Mouse (Mus musculus) hindbrain, embryonic 16.5 days (tissue): ENCODE results near the gene Tmem35b. TPM values are rescaled to one million over a fixed set of nuclear protein-coding genes. Genes with fewer than 3 reads are reported as not detected.

Experiments
- ATAC-seq: fragments of 200-750 bp; cut with Nextera tagmentation; 2 replicates; pipeline ENCODE4 v1.8.0; 2017; ENCODE audit warnings: moderate TSS enrichment, moderate library complexity
- H3K27ac ChIP-seq: fragments of 300-500 bp; sonication (generic); 2 replicates; pipeline ENCODE4 v1.5.1; 2014; ENCODE audit warnings: low read depth, mild to moderate bottlenecking, control low read depth, low read length, moderate library complexity
- H3K27me3 ChIP-seq: fragments of 300-500 bp; sonication (generic); replicated peaks from 2 replicates; pipeline ENCODE4 v1.6.1; 2014; ENCODE audit warnings: low read length; ENCODE audit not compliant: control insufficient read depth, insufficient read depth
- H3K36me3 ChIP-seq: fragments of 300-500 bp; sonication (generic); 2 replicates; pipeline ENCODE4 v1.6.1; 2014; ENCODE audit warnings: mild to moderate bottlenecking, low read length, moderate library complexity, mixed read lengths; ENCODE audit not compliant: control insufficient read depth, insufficient read depth
- H3K4me1 ChIP-seq: fragments of 300-500 bp; sonication (generic); 2 replicates; pipeline ENCODE4 v1.6.1; 2014; ENCODE audit warnings: low read depth, low read length; ENCODE audit not compliant: control insufficient read depth, insufficient read depth
- H3K4me2 ChIP-seq: fragments of 300-500 bp; sonication (generic); 2 replicates; pipeline ENCODE4 v1.6.1; 2014; ENCODE audit warnings: mild to moderate bottlenecking, low read length, control low read depth, moderate library complexity
- H3K4me3 ChIP-seq: fragments of 300-500 bp; sonication (generic); 2 replicates; pipeline ENCODE4 v1.5.1; 2014; ENCODE audit warnings: mild to moderate bottlenecking, low read length, control low read depth, moderate library complexity
- H3K9ac ChIP-seq: fragments of 300-500 bp; sonication (generic); 2 replicates; pipeline ENCODE4 v1.6.1; 2014; ENCODE audit warnings: low read depth, mild to moderate bottlenecking, control low read depth, low read length, moderate library complexity
- H3K9me3 ChIP-seq: fragments of 300-500 bp; sonication (generic); 2 replicates; pipeline ENCODE4 v1.6.1; 2014; ENCODE audit warnings: mild to moderate bottlenecking, low read length, moderate library complexity; ENCODE audit not compliant: control insufficient read depth
- WGBS: fragments of 180-500 bp; shearing (Covaris S2); extraction: QIAGEN DNeasy Blood & Tissue Kit; methylation state at CpG from one replicate; pipeline ENCODE4 v1.1.7; 2014; 5-methylcytosine and 5-hydroxymethylcytosine counted together
- polyA plus RNA-seq: library from polyadenylated mRNA; unstranded; fragments of >200 nt; fragmentation: Nextera tagmentation; extraction: Ambion mirVana; gene quantifications from 2 replicates; pipeline ENCODE4 v1.2.1, GENCODE M21; 2015

Gene Tmem35b
- polyA plus RNA-seq, 1 experiment from 2014 or later, result 17.5 TPM

DNA sequence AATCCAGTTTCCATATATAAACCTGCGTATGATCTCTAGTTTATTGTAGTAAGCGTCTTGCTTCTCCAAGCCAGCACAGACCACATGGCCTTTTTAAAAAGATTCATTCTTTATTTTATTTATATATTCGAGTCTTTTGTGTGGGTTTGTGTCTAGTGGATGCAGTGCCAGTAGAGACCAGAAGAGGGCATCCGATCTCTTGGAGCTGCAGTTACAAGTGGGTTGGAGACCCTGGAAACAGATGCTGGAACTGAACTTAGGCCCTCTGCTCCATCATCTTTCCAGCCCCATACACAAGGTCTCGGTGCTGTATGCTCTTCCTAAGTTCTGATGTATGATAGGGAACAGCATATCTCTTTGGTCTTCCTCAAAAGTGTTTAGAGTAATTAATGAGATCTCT lies 32.3 kb downstream of the Tmem35b start:
- H3K4me1 ChIP-seq, result no peaks in the 10 kb centered on the region
- no peak overlapping the region for H3K9ac ChIP-seq
- H3K27ac ChIP-seq, result no peak overlapping the region
- no peak for ATAC-seq
- WGBS, result 65% methylated on average over 5 of the region's 5 CpGs
- no peak overlapping the region for H3K4me3 ChIP-seq
- H3K27me3 ChIP-seq, result no peaks in the 10 kb centered on the region
- H3K9me3 ChIP-seq, result no peaks in the 10 kb centered on the region
- no peaks in the 10 kb centered on the region for H3K36me3 ChIP-seq
- no peak overlapping the region for H3K4me2 ChIP-seq

DNA sequence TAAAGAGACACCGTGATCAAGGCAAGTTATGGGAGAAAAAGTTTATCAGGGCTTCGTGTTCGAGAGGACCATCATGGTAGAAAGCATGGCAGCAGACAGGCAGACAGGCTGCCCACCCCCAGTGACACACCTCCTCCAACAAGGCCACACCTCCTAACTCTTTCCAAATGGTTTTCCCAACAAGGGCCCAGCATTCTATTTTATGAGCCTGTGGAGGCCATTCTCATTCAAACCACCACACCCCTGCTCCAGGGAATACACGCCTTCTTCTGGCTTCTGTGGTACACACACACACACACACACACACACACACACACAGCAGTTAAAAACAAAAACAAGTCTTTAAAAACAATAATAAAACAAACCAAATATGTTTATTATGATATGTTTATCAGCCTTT lies 34.3 kb downstream of the Tmem35b start:
- WGBS, result 85% methylated on average over 4 of the region's 4 CpGs

DNA sequence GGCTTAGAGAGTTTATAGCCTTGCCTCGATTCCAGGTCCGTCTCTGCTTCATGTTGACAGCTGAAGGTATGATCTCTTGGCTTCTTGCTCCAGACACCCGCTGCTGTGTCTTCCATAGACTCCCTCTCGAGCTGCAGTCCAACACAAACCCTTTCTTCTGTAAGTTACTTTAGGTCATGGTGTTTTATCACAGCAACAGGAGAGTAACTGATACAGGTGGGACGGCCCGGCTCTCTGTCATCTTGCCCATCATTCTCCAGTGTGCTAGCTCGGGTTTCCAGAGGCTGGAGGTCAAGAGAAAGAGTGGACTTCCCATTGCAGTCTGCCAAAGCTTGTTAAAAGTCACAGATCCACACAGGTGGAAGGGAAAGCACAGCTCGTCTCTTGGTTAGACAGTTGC lies 40.4 kb downstream of the Tmem35b start:
- H3K4me3 ChIP-seq, result no peak overlapping the region
- H3K4me2 ChIP-seq, result no peak overlapping the region
- H3K27ac ChIP-seq, result no peak overlapping the region
- H3K36me3 ChIP-seq, result no peaks in the 10 kb centered on the region
- 72% methylated on average over 8 of the region's 8 CpGs for WGBS
- no peak for ATAC-seq
- no peaks in the 10 kb centered on the region for H3K9me3 ChIP-seq
- peaks cover 7% of the 10 kb centered on the region for H3K4me1 ChIP-seq
- no peaks in the 10 kb centered on the region for H3K27me3 ChIP-seq
- H3K9ac ChIP-seq, result no peak overlapping the region

More for the DNA sequence above, 34.3 kb downstream of the Tmem35b start:
- H3K27ac ChIP-seq, result no peak overlapping the region
- H3K9ac ChIP-seq, result no peak overlapping the region
- no peak for ATAC-seq
- no peaks in the 10 kb centered on the region for H3K9me3 ChIP-seq
- no peaks in the 10 kb centered on the region for H3K27me3 ChIP-seq
- H3K4me1 ChIP-seq, result no peaks in the 10 kb centered on the region
- H3K36me3 ChIP-seq, result no peaks in the 10 kb centered on the region
- H3K4me2 ChIP-seq, result no peak overlapping the region
- no peak overlapping the region for H3K4me3 ChIP-seq

DNA sequence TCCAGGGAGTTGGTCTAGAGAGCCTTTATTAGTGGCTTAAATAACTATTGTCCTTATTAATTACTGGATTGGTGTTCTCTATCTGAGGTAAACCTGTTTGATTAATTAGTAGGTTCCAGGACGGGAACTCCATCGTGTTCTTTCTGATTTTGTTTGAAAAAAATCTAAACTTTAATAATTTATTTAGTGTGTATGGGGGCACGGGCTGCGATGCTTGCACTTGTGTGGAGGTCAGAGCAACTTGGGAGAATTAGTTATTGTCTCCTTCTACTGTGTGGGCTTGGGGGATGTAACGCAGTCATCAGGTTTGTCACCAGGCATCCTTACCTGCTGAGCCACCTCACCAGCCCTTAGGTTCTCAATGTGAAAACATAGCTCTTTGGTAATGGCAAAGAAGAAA lies 43.6 kb downstream of the Tmem35b start:
- Histone ChIP-seq H3K9me3 (no peaks in the 10 kb centered on the region), H3K36me3 (no peaks in the 10 kb centered on the region), H3K4me2 (no peak overlapping the region), H3K9ac (no peak overlapping the region), H3K4me1 (peaks cover 24% of the 10 kb centered on the region), H3K27me3 (no peaks in the 10 kb centered on the region), H3K27ac (no peak overlapping the region), H3K4me3 (no peak overlapping the region)
- 66% methylated on average over 5 of the region's 5 CpGs for WGBS
- no peak for ATAC-seq

DNA sequence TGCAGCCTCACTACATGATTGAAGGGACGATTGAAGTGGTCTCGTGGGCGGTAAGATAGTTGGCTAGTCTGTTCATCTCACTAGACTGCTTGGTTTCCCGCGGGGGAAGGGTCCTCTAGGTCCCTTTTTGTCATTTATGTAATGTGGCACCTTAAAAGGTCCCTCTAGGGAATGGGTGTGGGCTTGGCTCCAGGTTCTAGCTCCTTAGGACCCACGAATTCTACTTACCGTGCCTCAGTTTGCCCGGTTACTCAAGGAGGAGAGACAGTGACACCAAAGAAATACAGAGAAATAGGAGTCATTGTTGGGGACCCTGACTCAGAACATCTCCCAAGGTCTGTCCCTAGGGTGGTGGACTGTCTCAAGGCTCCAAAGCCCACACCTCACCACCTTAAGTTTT lies 44.2 kb downstream of the Tmem35b start:
- Histone ChIP-seq H3K4me2 (peak overlapping the region; percentile 86), H3K4me3 (peak overlapping the region; percentile 85), H3K27ac (peak overlapping the region; percentile 86; the same call in 1 of the 2 replicates), H3K9ac (peak overlapping the region; percentile 85), H3K36me3 (no peaks in the 10 kb centered on the region), H3K9me3 (no peaks in the 10 kb centered on the region), H3K4me1 (peaks cover 29% of the 10 kb centered on the region), H3K27me3 (no peaks in the 10 kb centered on the region)
- 11% methylated on average over 8 of the region's 8 CpGs for WGBS
- ATAC-seq, result no peak; the same call in 1 of the 2 replicates

DNA sequence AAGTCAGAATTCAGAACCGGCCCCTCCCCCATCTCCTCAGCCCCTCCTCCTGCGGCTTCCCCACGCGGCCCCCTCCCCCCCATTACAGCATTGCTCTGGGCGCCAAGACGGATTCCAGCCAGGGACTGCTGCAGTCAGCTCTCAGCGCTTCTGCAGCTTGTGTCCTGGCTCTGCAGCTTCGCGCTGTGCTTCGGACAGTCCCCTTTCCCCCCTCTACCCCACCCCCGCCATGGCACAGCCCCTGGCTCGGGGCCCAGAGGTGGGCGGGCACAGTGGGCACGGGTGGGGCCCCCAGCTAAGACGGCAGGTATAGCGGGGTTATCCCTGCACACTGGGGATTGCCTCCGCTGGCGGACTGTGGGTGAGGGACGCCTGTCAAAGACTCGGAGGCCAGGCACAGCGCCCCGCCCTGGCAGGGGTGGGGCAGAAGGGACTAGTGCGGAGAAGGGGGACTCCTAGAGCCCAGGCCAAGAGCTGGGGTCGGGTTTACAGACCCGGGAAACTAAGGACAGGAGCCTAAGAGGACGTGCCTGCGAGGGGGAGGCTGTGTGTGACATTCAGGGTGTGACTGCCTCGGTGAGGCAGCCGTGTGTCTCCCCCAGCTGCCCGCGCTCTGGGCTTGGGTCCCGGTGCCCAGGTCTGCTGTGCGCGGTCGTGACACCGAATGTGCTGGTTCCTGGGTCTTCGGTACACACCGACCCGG lies 44.9 kb downstream of the Tmem35b start:
- Histone ChIP-seq H3K9ac (peak overlapping the region; percentile 85), H3K4me1 (peaks cover 34% of the 10 kb centered on the region), H3K4me2 (peak overlapping the region; percentile 86), H3K9me3 (no peaks in the 10 kb centered on the region), H3K27me3 (no peaks in the 10 kb centered on the region), H3K4me3 (peak overlapping the region; percentile 85), H3K27ac (peak overlapping the region; percentile 86), H3K36me3 (no peaks in the 10 kb centered on the region)
- WGBS, result 0% methylated on average over 39 of the region's 39 CpGs
- peak; percentile 75 for ATAC-seq

DNA sequence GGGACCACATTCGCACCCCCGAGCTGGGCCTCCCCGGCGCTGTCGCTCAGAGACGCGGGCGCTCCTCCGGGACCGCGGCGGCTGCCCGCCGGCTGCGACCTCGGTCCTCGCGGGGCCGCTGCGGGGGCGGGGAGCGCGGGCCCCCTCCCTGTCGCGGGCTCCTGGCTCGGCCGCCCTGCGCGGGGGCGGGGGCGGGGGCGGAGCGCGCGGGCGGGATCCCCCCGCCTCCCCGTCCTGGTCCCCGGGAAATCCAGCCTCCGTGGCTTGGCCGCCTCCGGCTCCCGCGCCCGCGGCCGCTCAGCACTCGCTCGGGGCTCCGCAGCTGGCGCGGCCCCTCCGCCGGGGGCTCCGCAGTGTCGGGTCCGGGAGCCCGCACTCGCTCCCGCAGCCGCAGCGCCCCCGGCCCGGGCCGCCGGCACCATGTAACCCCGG lies 45.4 kb downstream of the Tmem35b start, which contains the start of gene Dlgap3:
TSS of gene Dlgap3 (plus strand) at position 291 of the 432 bp plus-strand sequence.
- Histone ChIP-seq H3K4me1 (peaks cover 36% of the 10 kb centered on the region), H3K9ac (peak within 1 kb of the TSS; percentile 85), H3K4me2 (peak within 1 kb of the TSS; percentile 86), H3K36me3 (no peaks in the 10 kb centered on the region), H3K27ac (peak within 1 kb of the TSS; percentile 86), H3K27me3 (no peaks in the 10 kb centered on the region), H3K9me3 (no peaks in the 10 kb centered on the region), H3K4me3 (peak within 1 kb of the TSS; percentile 85)
- WGBS, result under 1% methylated on average over 44 of the region's 67 CpGs
- ATAC-seq, result peak; percentile 69

DNA sequence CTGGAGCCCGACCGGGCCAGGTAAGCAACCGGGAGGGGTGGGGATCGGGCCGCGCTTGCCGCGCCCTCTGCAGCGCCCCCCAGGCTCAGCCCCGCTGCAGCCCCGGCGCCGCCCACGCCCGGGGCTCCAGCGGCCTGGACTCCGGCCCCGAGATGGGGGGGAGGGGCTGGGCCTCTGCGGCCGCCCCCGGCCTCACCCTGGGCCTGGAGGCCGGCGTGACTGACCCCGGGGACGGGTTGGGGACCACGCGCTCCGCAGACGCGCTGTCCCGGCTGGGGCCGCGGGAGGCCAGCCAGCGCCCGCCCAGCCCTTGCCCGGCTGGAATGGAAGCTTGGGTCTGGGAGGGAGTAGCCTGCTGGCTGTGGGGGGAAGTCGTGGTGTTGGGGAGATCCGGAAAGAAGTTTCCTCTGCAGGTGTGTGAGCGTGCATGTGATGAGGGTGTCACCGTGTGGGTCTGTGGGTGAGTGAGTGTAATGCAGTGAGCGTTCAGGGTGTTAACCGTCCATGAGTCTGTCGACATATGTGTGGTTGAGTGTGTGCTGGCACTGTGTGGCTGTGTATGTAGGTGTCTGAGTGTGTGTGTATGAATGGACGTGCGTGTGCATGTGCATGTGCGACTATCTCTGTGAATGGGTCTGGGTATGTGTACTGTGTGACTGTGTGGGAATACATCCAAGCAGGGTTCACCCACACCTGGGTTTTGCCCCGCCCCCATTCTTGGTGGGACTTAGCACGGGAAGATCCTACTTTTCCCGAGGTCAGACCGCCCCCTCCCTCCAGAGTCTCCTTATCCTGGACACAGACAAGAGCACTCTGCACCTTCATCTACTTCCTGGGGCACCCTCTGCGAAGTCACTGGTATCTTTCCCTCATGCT lies 46.1 kb downstream of the Tmem35b start:
- peaks cover 36% of the 10 kb centered on the region for H3K4me1 ChIP-seq
- peak overlapping the region; percentile 85 for H3K4me3 ChIP-seq
- no peaks in the 10 kb centered on the region for H3K9me3 ChIP-seq
- peak; percentile 51 for ATAC-seq
- peak overlapping the region; percentile 85 for H3K9ac ChIP-seq
- H3K4me2 ChIP-seq, result peak overlapping the region; percentile 86
- H3K36me3 ChIP-seq, result no peaks in the 10 kb centered on the region
- peak overlapping the region; percentile 86 for H3K27ac ChIP-seq
- no peaks in the 10 kb centered on the region for H3K27me3 ChIP-seq
- WGBS, result 2% methylated on average over 27 of the region's 51 CpGs

DNA sequence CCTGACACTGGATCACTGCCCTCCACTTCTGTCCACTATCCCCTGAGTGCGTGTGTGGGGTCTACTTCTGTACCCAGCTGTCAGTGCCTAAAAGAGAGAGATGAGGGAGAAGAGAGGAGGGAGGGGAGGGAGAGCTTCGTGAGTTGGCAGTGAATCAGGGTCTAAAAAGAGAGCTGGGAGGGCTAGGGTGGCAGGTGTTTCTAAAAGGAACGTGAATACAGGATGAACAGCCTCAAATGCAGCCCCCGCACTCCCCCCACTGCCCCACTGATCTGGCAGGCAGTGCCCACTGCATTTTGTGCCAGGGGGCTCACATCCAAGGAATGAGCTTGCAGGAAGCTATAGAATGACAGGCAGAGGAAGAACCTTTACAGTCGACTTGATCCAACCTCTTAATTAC lies 47.4 kb downstream of the Tmem35b start:
- Histone ChIP-seq H3K27me3 (no peaks in the 10 kb centered on the region), H3K27ac (no peak overlapping the region), H3K4me1 (peaks cover 36% of the 10 kb centered on the region), H3K9me3 (no peaks in the 10 kb centered on the region), H3K4me3 (no peak overlapping the region), H3K4me2 (peak overlapping the region; percentile 86), H3K36me3 (no peaks in the 10 kb centered on the region), H3K9ac (no peak overlapping the region)
- ATAC-seq, result no peak
- WGBS, result 14% methylated on average over 5 of the region's 5 CpGs
